Comparison of ENCODE assay signal across 15 mouse cellular contexts in the genomic region with DNA sequence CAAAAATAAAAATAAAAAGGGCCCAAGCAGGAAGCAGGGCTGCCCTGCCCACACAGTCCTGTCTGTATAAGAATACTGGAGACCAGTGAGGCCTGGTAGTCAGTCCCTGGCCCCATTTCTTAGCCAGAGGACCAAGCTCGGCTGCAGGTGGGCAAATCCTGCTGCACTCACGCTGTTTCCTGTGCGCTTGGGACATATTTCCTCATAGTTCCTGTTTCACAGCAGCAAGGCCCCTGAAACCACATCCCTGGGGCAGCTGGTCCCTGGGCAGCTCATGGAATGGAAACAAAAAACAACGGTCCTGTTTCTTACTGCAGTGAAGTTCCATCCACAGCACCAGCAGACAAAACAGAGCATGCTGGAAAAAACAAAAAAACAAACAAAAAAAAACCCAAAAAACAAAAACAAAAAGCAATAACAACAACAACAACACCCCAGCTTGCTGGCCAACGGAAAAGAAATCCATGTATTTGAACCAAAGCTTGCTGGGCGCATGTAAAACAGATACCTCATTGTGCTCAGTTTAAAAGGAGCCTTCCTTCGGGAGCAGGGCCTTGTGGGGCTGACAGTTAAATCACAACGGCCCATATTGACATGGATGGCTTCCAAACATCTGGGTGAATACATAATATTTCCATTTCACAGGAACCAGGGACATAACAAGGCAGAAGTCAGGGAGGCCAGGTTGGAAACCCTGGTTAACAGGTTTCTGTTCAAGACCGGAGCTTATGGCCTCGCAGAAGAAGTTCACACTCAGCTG.
DNase-seq lines count a peak whose midpoint lies in the region; ATAC-seq and TF ChIP-seq lines count a peak whose summit lies in the region.
"Had no signal": no experiment of that assay in that cellular context is flagged by ENCODE, and none has a peak within 500 bp of the region (broad histone marks: within the 10 kb centered on the region; RNA-seq: fewer than 3 reads in every experiment).

No protein-coding gene starts in this region.

- 27% methylated on average over 10 of the region's 10 CpGs for WGBS in hindbrain, embryonic 12.5 days
- 40% methylated on average over 10 of the region's 10 CpGs for WGBS in hindbrain, embryonic 14.5 days
- 34% methylated on average over 10 of the region's 10 CpGs for WGBS in neural tube, embryonic 13.5 days
- WGBS in neural tube, embryonic 15.5 days = 41% methylated on average over 10 of the region's 10 CpGs

- TF ChIP-seq CTCF in embryonic fibroblast, embryonic 13.5 days (IDR thresholded peaks at IDR 0.05; ENCODE audit: borderline replicate concordance, insufficient read depth, low read length) = no peak

- H3K9me3 ChIP-seq in hindbrain, embryonic 12.5 days (replicated peaks) = no peaks in the 10 kb centered on the region
- H3K9me3 ChIP-seq in hindbrain, embryonic 14.5 days (ENCODE audit: control insufficient read depth, low read length) = no peaks in the 10 kb centered on the region
- H3K9me3 ChIP-seq in neural tube, embryonic 13.5 days = no peaks in the 10 kb centered on the region
- H3K9me3 ChIP-seq in neural tube, embryonic 15.5 days (replicated peaks) = no peaks in the 10 kb centered on the region
- H3K9me3 ChIP-seq: hindbrain, embryonic 15.5 days; liver, embryonic 13.5 days; megakaryocyte, embryonic 14.5 days had no signal

- no peak overlapping the region for H3K4me3 ChIP-seq in hindbrain, embryonic 12.5 days
- H3K4me3 ChIP-seq in hindbrain, embryonic 14.5 days (replicated peaks; ENCODE audit: low read length) = no peak overlapping the region
- H3K4me3 ChIP-seq in neural tube, embryonic 13.5 days = no peak overlapping the region
- no peak overlapping the region for H3K4me3 ChIP-seq in embryonic fibroblast, embryonic 13.5 days (ENCODE audit: insufficient read depth, low read length)
- no peak overlapping the region for H3K4me3 ChIP-seq in neural tube, embryonic 15.5 days (replicated peaks)
- H3K4me3 ChIP-seq: hindbrain, embryonic 15.5 days; liver, embryonic 13.5 days; megakaryocyte, embryonic 14.5 days had no signal

- no peak for DNase-seq in hindbrain, embryonic 14.5 days (ENCODE audit: low spot score)
- no peak for DNase-seq in neural tube, embryonic 10.5 days (ENCODE audit: extremely low spot score, low spot score)
- no peak for DNase-seq in layer of hippocampus, adult 18-20 months (ENCODE audit: low spot score in 2 of 2)
- DNase-seq: cerebellum, adult 9-11 months; heart, adult 18-20 months; liver, embryonic 13.5 days; thymus, adult 2 months had no signal

- no peak for ATAC-seq in hindbrain, embryonic 12.5 days (ENCODE audit: low FRiP score)
- no peak for ATAC-seq in hindbrain, embryonic 14.5 days (ENCODE audit: low FRiP score)
- no peak for ATAC-seq in neural tube, embryonic 13.5 days (ENCODE audit: low read depth)
- no peak for ATAC-seq in neural tube, embryonic 15.5 days (ENCODE audit: low FRiP score)
- ATAC-seq in erythroblast, adult 5-6 weeks (replicated peaks; ENCODE audit: low FRiP score, poor library complexity, severe bottlenecking) = no peak

- 0 out of 2 replicates have a peak overlapping the region, but pooled peaks have one; percentile 25 for H3K27ac ChIP-seq in hindbrain, embryonic 12.5 days
- H3K27ac ChIP-seq in hindbrain, embryonic 14.5 days = no peak overlapping the region
- peak overlapping the region; percentile 10; the same call in 1 of the 2 replicates for H3K27ac ChIP-seq in neural tube, embryonic 13.5 days (replicated peaks)
- H3K27ac ChIP-seq in embryonic fibroblast, embryonic 13.5 days (ENCODE audit: insufficient read depth, low read length) = 0 out of 2 replicates have a peak overlapping the region, but pooled peaks have one; percentile 6
- 0 out of 2 replicates have a peak overlapping the region, but pooled peaks have one; percentile 37 for H3K27ac ChIP-seq in neural tube, embryonic 15.5 days (replicated peaks)
- H3K27ac ChIP-seq: hindbrain, embryonic 15.5 days; kidney, postnatal 0 days; liver, embryonic 13.5 days had no signal

- no peak for TF ChIP-seq POLR2A in embryonic fibroblast, embryonic 13.5 days (IDR thresholded peaks at IDR 0.05; ENCODE audit: low read depth, low read length)

- H3K27me3 ChIP-seq in hindbrain, embryonic 12.5 days = peaks cover 13% of the 10 kb centered on the region
- 0 out of 2 replicates have a peak, but pooled peaks cover 11% of the 10 kb centered on the region for H3K27me3 ChIP-seq in hindbrain, embryonic 14.5 days (ENCODE audit: control insufficient read depth, insufficient read depth, low read length)
- H3K27me3 ChIP-seq in neural tube, embryonic 13.5 days = peaks cover 29% of the 10 kb centered on the region
- peaks cover 9% of the 10 kb centered on the region for H3K27me3 ChIP-seq in neural tube, embryonic 15.5 days (replicated peaks)
- H3K27me3 ChIP-seq: liver, embryonic 13.5 days; megakaryocyte, embryonic 14.5 days had no signal

- no peak overlapping the region for H3K4me2 ChIP-seq in hindbrain, embryonic 12.5 days (replicated peaks)
- H3K4me2 ChIP-seq in hindbrain, embryonic 14.5 days (replicated peaks) = no peak overlapping the region
- no peak overlapping the region for H3K4me2 ChIP-seq in neural tube, embryonic 13.5 days
- no peak overlapping the region for H3K4me2 ChIP-seq in neural tube, embryonic 15.5 days
- H3K4me2 ChIP-seq: hindbrain, embryonic 15.5 days; liver, embryonic 13.5 days had no signal

- H3K36me3 ChIP-seq in hindbrain, embryonic 12.5 days = no peaks in the 10 kb centered on the region
- no peaks in the 10 kb centered on the region for H3K36me3 ChIP-seq in hindbrain, embryonic 14.5 days (replicated peaks; ENCODE audit: control insufficient read depth, insufficient read depth)
- H3K36me3 ChIP-seq in neural tube, embryonic 13.5 days = no peaks in the 10 kb centered on the region
- no peaks in the 10 kb centered on the region for H3K36me3 ChIP-seq in neural tube, embryonic 15.5 days
- H3K36me3 ChIP-seq: hindbrain, embryonic 15.5 days; liver, embryonic 13.5 days had no signal

- H3K4me1 ChIP-seq in hindbrain, embryonic 12.5 days = peaks cover 35% of the 10 kb centered on the region
- no peaks in the 10 kb centered on the region; the same call in 1 of the 2 replicates for H3K4me1 ChIP-seq in hindbrain, embryonic 14.5 days (replicated peaks; ENCODE audit: control insufficient read depth, insufficient read depth, low read length)
- peaks cover 43% of the 10 kb centered on the region for H3K4me1 ChIP-seq in neural tube, embryonic 13.5 days (replicated peaks)
- H3K4me1 ChIP-seq in embryonic fibroblast, embryonic 13.5 days (ENCODE audit: control insufficient read depth, insufficient read depth, low read length) = peaks cover 9% of the 10 kb centered on the region
- H3K4me1 ChIP-seq in neural tube, embryonic 15.5 days = peaks cover 28% of the 10 kb centered on the region
- H3K4me1 ChIP-seq: megakaryocyte, embryonic 14.5 days had no signal

- no peak overlapping the region for H3K9ac ChIP-seq in hindbrain, embryonic 12.5 days
- no peak overlapping the region for H3K9ac ChIP-seq in hindbrain, embryonic 14.5 days
- H3K9ac ChIP-seq in neural tube, embryonic 13.5 days = no peak overlapping the region
- no peak overlapping the region for H3K9ac ChIP-seq in neural tube, embryonic 15.5 days (replicated peaks)
- H3K9ac ChIP-seq: hindbrain, embryonic 15.5 days; liver, embryonic 13.5 days had no signal
